Mouse (Mus musculus) heart, embryonic 16.5 days (tissue): ENCODE measurements around the gene Cd300lg. TPM values are rescaled to one million over a fixed set of nuclear protein-coding genes. Genes with fewer than 3 reads are reported as not detected.

Experiments used
- ATAC-seq: fragments of 200-750 bp; cut with Nextera tagmentation; replicated peaks from 2 replicates; pipeline ENCODE4 v1.8.0; 2017; ENCODE audit warnings: moderate number of reproducible peaks; ENCODE audit not compliant: insufficient read depth, low FRiP score; ENCODE audit errors: extremely low read depth
- H3K27ac ChIP-seq: fragments of 300-500 bp; sonication (generic); 2 replicates; pipeline ENCODE4 v1.5.1; 2014; ENCODE audit warnings: mild to moderate bottlenecking, low read length, control low read depth, moderate library complexity
- H3K27me3 ChIP-seq: fragments of 300-500 bp; sonication (generic); 2 replicates; pipeline ENCODE4 v1.6.1; 2014; ENCODE audit warnings: low read length, mixed read lengths; ENCODE audit not compliant: control insufficient read depth, insufficient read depth
- H3K36me3 ChIP-seq: fragments of 300-500 bp; sonication (generic); 2 replicates; pipeline ENCODE4 v1.6.1; 2014; ENCODE audit not compliant: control insufficient read depth, insufficient read depth
- H3K4me1 ChIP-seq: fragments of 300-500 bp; sonication (generic); 2 replicates; pipeline ENCODE4 v1.6.1; 2014; ENCODE audit warnings: low read length, mixed read lengths; ENCODE audit not compliant: control insufficient read depth, insufficient read depth
- H3K4me2 ChIP-seq: fragments of 300-500 bp; sonication (generic); 2 replicates; pipeline ENCODE4 v1.6.1; 2014; ENCODE audit warnings: low read depth, mild to moderate bottlenecking, control low read depth, low read length
- H3K4me3 ChIP-seq: fragments of 300-500 bp; sonication (generic); 2 replicates; pipeline ENCODE4 v1.5.1; 2014; ENCODE audit warnings: mild to moderate bottlenecking, control low read depth, low read length
- H3K9ac ChIP-seq: fragments of 300-500 bp; sonication (generic); 2 replicates; pipeline ENCODE4 v1.6.1; 2014; ENCODE audit warnings: low read length, control low read depth
- H3K9me3 ChIP-seq: fragments of 300-500 bp; sonication (generic); replicated peaks from 2 replicates; pipeline ENCODE4 v1.6.1; 2016; ENCODE audit warnings: low read length; ENCODE audit not compliant: control insufficient read depth
- WGBS: fragments of 180-500 bp; shearing (Covaris S2); extraction: QIAGEN DNeasy Blood & Tissue Kit; methylation state at CpG from one replicate; pipeline ENCODE4 v1.1.7; 2014; 5-methylcytosine and 5-hydroxymethylcytosine counted together
- polyA plus RNA-seq: library from polyadenylated mRNA; unstranded; fragments of >200 nt; fragmentation: Nextera tagmentation; extraction: Ambion mirVana; gene quantifications from 2 replicates; pipeline ENCODE4 v1.2.1, GENCODE M21; 2015

The Cd300lg gene
- polyA plus RNA-seq, 1 experiment from 2014 or later, result 11.6 TPM

GRCm38 (mm10) chr11:102006688-102007087 lies 34.6 kb upstream of the Cd300lg start:
- no peak for ATAC-seq
- Histone ChIP-seq H3K4me1 (no peaks in the 10 kb centered on the region; the same call in 1 of the 2 replicates), H3K9me3 (no peaks in the 10 kb centered on the region), H3K4me2 (no peak overlapping the region), H3K27me3 (no peaks in the 10 kb centered on the region), H3K27ac (no peak overlapping the region), H3K4me3 (no peak overlapping the region), H3K9ac (no peak overlapping the region), H3K36me3 (no peaks in the 10 kb centered on the region)
- 79% methylated on average over 5 of the region's 5 CpGs for WGBS

DNA sequence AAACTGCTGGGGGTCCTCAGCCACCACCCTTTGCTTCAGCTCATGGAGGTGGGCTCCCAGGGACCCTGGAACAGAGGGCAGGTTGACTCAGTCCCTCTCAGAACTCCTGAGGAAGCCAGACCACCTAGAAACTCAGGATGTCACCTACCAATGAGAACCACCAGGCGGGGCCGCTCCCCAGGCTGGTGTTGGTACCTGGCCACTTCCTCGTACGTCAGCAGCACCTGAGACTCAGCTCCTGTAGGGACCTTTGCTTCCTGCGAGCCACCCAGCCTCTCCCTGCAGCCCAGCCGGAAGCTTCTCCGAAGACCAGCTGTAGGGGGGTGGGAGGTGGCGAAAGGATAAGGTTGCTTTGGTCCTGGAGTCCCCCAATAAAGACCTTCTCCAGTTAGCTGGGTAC lies 32.9 kb upstream of the Cd300lg start:
- WGBS, result 88% methylated on average over 8 of the region's 8 CpGs
- Histone ChIP-seq H3K4me1 (no peaks in the 10 kb centered on the region; the same call in 1 of the 2 replicates), H3K9me3 (no peaks in the 10 kb centered on the region), H3K27me3 (0 out of 2 replicates have a peak, but pooled peaks cover 2% of the 10 kb centered on the region), H3K9ac (no peak overlapping the region), H3K4me3 (no peak overlapping the region), H3K36me3 (no peaks in the 10 kb centered on the region), H3K4me2 (no peak overlapping the region), H3K27ac (peak overlapping the region; percentile 2; the same call in 1 of the 2 replicates)
- no peak for ATAC-seq

DNA sequence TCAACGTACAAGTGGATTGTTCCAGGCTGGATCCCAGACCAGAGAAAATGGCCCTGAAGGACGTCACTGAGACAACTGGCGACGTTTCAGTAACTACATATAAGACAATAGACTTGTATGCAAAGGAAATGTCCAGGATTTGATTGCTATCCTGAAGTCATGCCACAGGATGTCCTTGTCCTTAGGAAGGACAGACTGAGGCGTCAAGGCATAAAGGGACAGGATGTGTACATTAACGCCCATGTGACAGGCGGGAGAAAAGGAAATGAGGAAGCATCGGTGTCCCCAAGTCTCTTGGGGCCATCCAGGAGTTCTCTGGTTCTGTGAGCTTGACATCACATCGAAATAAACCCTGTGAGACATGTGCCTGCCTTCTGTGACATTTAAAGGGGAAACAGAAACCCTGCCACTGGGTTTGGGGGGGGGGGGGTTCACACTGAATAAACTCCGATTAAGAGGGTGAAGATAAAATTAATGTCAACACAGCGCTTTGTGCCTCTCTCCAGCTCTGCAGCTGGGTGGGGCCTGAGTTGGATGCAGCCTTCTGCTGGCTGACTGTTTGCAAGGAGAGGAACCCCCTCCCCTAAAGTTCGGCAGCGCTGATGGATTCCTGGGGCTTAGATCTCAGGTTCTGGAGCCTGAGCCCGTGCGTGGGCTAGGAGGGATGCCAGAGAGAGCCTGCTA lies 32.2 kb upstream of the Cd300lg start:
- H3K36me3 ChIP-seq, result no peaks in the 10 kb centered on the region
- H3K4me2 ChIP-seq, result no peak overlapping the region
- 0 out of 2 replicates have a peak, but pooled peaks cover 2% of the 10 kb centered on the region for H3K27me3 ChIP-seq
- peak overlapping the region; percentile 16; the same call in 1 of the 2 replicates for H3K9ac ChIP-seq
- H3K4me1 ChIP-seq, result no peaks in the 10 kb centered on the region; the same call in 1 of the 2 replicates
- WGBS, result 58% methylated on average over 15 of the region's 15 CpGs
- H3K9me3 ChIP-seq, result no peaks in the 10 kb centered on the region
- ATAC-seq, result peak; percentile 74
- H3K27ac ChIP-seq, result peak overlapping the region; percentile 31; the same call in 1 of the 2 replicates
- no peak overlapping the region for H3K4me3 ChIP-seq

- no peak for ATAC-seq
- H3K27me3 ChIP-seq, result 0 out of 2 replicates have a peak, but pooled peaks cover 2% of the 10 kb centered on the region
- H3K27ac ChIP-seq, result no peak overlapping the region
- H3K9me3 ChIP-seq, result no peaks in the 10 kb centered on the region
- no peak overlapping the region for H3K9ac ChIP-seq
- no peak overlapping the region for H3K4me2 ChIP-seq
- H3K4me1 ChIP-seq, result no peaks in the 10 kb centered on the region; the same call in 1 of the 2 replicates
- H3K4me3 ChIP-seq, result no peak overlapping the region
- no peaks in the 10 kb centered on the region for H3K36me3 ChIP-seq
- WGBS, result 78% methylated on average over 13 of the region's 13 CpGs
Observed at GRCm38 (mm10) chr11:102010140-102010539, 31.2 kb upstream of the Cd300lg start.

- Histone ChIP-seq H3K9me3 (no peaks in the 10 kb centered on the region), H3K27me3 (0 out of 2 replicates have a peak, but pooled peaks cover 2% of the 10 kb centered on the region), H3K27ac (no peak overlapping the region), H3K9ac (no peak overlapping the region), H3K4me2 (no peak overlapping the region), H3K4me3 (no peak overlapping the region), H3K36me3 (no peaks in the 10 kb centered on the region), H3K4me1 (no peaks in the 10 kb centered on the region; the same call in 1 of the 2 replicates)
- no peak for ATAC-seq
- WGBS, result 75% methylated on average over 8 of the region's 8 CpGs
Observed at GRCm38 (mm10) chr11:102011510-102011909, 29.8 kb upstream of the Cd300lg start.

- 0 out of 2 replicates have a peak, but pooled peaks cover 2% of the 10 kb centered on the region for H3K27me3 ChIP-seq
- no peak overlapping the region for H3K9ac ChIP-seq
- no peaks in the 10 kb centered on the region; the same call in 1 of the 2 replicates for H3K4me1 ChIP-seq
- H3K27ac ChIP-seq, result no peak overlapping the region
- H3K36me3 ChIP-seq, result no peaks in the 10 kb centered on the region
- no peak overlapping the region for H3K4me3 ChIP-seq
- H3K9me3 ChIP-seq, result 0 out of 2 replicates have a peak, but pooled peaks cover 3% of the 10 kb centered on the region
- WGBS, result 74% methylated on average over 8 of the region's 8 CpGs
- ATAC-seq, result no peak
- H3K4me2 ChIP-seq, result no peak overlapping the region
Observed at GRCm38 (mm10) chr11:102013201-102013600, 28.1 kb upstream of the Cd300lg start.

- no peak overlapping the region for H3K9ac ChIP-seq
- no peak for ATAC-seq
Observed at GRCm38 (mm10) chr11:102015472-102015871, 25.8 kb upstream of the Cd300lg start.

GRCm38 (mm10) chr11:102016136-102016535 lies 25.2 kb upstream of the Cd300lg start:
- Histone ChIP-seq H3K9ac (no peak overlapping the region; the same call in 1 of the 2 replicates), H3K9me3 (0 out of 2 replicates have a peak, but pooled peaks cover 3% of the 10 kb centered on the region), H3K4me1 (no peaks in the 10 kb centered on the region), H3K27ac (peak overlapping the region; percentile 64), H3K36me3 (no peaks in the 10 kb centered on the region), H3K4me2 (no peak overlapping the region), H3K27me3 (0 out of 2 replicates have a peak, but pooled peaks cover 2% of the 10 kb centered on the region), H3K4me3 (no peak overlapping the region)
- peak; percentile 49; the same call in 1 of the 2 replicates for ATAC-seq
- 95% methylated on average over 1 of the region's 1 CpGs for WGBS

More at GRCm38 (mm10) chr11:102015472-102015871, 25.8 kb upstream of the Cd300lg start:
- Histone ChIP-seq H3K4me3 (no peak overlapping the region), H3K27ac (no peak overlapping the region), H3K27me3 (0 out of 2 replicates have a peak, but pooled peaks cover 2% of the 10 kb centered on the region), H3K9me3 (0 out of 2 replicates have a peak, but pooled peaks cover 3% of the 10 kb centered on the region), H3K4me1 (no peaks in the 10 kb centered on the region), H3K36me3 (no peaks in the 10 kb centered on the region), H3K4me2 (no peak overlapping the region)
- WGBS, result 73% methylated on average over 6 of the region's 6 CpGs

GRCm38 (mm10) chr11:102019736-102020135 lies 21.6 kb upstream of the Cd300lg start:
- Histone ChIP-seq H3K9me3 (0 out of 2 replicates have a peak, but pooled peaks cover 3% of the 10 kb centered on the region), H3K9ac (no peak overlapping the region), H3K27me3 (no peaks in the 10 kb centered on the region), H3K27ac (no peak overlapping the region), H3K4me2 (no peak overlapping the region), H3K4me3 (no peak overlapping the region), H3K36me3 (no peaks in the 10 kb centered on the region), H3K4me1 (no peaks in the 10 kb centered on the region)
- 72% methylated on average over 9 of the region's 9 CpGs for WGBS
- ATAC-seq, result no peak
